Mouse (Mus musculus): ENCODE measurements around the gene Sorcs1.

Sorcs1 gene

GRCm38 (mm10) chr19:50410561-50410960 is 267.9 kb downstream of the Sorcs1 start:
- DNase-seq: no peak

- no peak for DNase-seq
These were observed 280.1 kb downstream of the Sorcs1 start for GRCm38 (mm10) chr19:50398341-50398740.

- no peak for DNase-seq
These were observed 282.7 kb downstream of the Sorcs1 start for GRCm38 (mm10) chr19:50395731-50396130.

- no peak for DNase-seq
These were observed 284.3 kb downstream of the Sorcs1 start for GRCm38 (mm10) chr19:50394101-50394500.

- no peak for DNase-seq
These were observed 288.4 kb downstream of the Sorcs1 start for GRCm38 (mm10) chr19:50389925-50390552.

- no peak for DNase-seq
These were observed 299.5 kb downstream of the Sorcs1 start for GRCm38 (mm10) chr19:50378901-50379300.

- DNase-seq: no peak
These were observed 303.7 kb downstream of the Sorcs1 start for GRCm38 (mm10) chr19:50374751-50375150.

- no peak for DNase-seq
These were observed 312.0 kb downstream of the Sorcs1 start for GRCm38 (mm10) chr19:50366446-50366845.

GRCm38 (mm10) chr19:50362655-50363500 is 315.6 kb downstream of the Sorcs1 start:
- no peak for DNase-seq

GRCm38 (mm10) chr19:50358561-50358960 is 319.9 kb downstream of the Sorcs1 start:
- DNase-seq: no peak

GRCm38 (mm10) chr19:50339211-50339610 is 339.2 kb downstream of the Sorcs1 start:
- DNase-seq: no peak

- no peak for DNase-seq
These were observed 341.7 kb downstream of the Sorcs1 start for GRCm38 (mm10) chr19:50336751-50337150.

GRCm38 (mm10) chr19:50331136-50331535 is 347.3 kb downstream of the Sorcs1 start:
- DNase-seq: no peak

- DNase-seq: no peak
These were observed 350.6 kb downstream of the Sorcs1 start for GRCm38 (mm10) chr19:50327804-50328203.

GRCm38 (mm10) chr19:50326151-50326550 is 352.3 kb downstream of the Sorcs1 start:
- DNase-seq: no peak

GRCm38 (mm10) chr19:50325686-50326085 is 352.8 kb downstream of the Sorcs1 start:
- DNase-seq: no peak

GRCm38 (mm10) chr19:50307046-50307445 is 371.4 kb downstream of the Sorcs1 start:
- DNase-seq: no peak

- DNase-seq: no peak
These were observed 384.2 kb downstream of the Sorcs1 start for GRCm38 (mm10) chr19:50294205-50294604.

GRCm38 (mm10) chr19:50264450-50264849 is 414.0 kb downstream of the Sorcs1 start:
- no peak for DNase-seq

- no peak for DNase-seq
These were observed 419.6 kb downstream of the Sorcs1 start for GRCm38 (mm10) chr19:50258718-50259413.

GRCm38 (mm10) chr19:50220476-50220875 is 458.0 kb downstream of the Sorcs1 start:
- DNase-seq: no peak

- DNase-seq: no peak
These were observed 463.8 kb downstream of the Sorcs1 start for GRCm38 (mm10) chr19:50214466-50215228.

GRCm38 (mm10) chr19:50210456-50210855 is 468.0 kb downstream of the Sorcs1 start:
- no peak for DNase-seq
